Mouse (Mus musculus): ENCODE measurements at regions not wholly inside any gene's neighbourhood (a gene's known extent, or its start where the extent isn't known, plus 50 kb on each side); places are given as distances from the start of the nearest gene placed in this dataset.

- Histone ChIP-seq H3K4me2 (peak overlapping the region; percentile 59), H3K4me3 (replicated peaks) (peak overlapping the region; percentile 27), H3K27ac (peak overlapping the region; percentile 97), H3K9me3 (replicated peaks) (no peaks in the 10 kb centered on the region), H3K9ac (no peak overlapping the region), H3K4me1 (peaks cover 62% of the 10 kb centered on the region), H3K36me3 (no peaks in the 10 kb centered on the region), H3K27me3 (peaks cover 74% of the 10 kb centered on the region)
- WGBS = 5% methylated on average over 4 of the region's 4 CpGs
- peak; percentile 50 for ATAC-seq (replicated peaks; ENCODE audit: low FRiP score)
Measured at GRCm38 (mm10) chr5:139598715-139599114, 55.4 kb downstream of the Uncx start.

GRCm38 (mm10) chr5:139599191-139599937 lies 56.1 kb downstream of the Uncx start:
- H3K9ac ChIP-seq = 0 out of 2 replicates have a peak overlapping the region, but pooled peaks have one; percentile 17
- ATAC-seq (replicated peaks; ENCODE audit: low FRiP score) = peak; percentile 92
- no peaks in the 10 kb centered on the region for H3K9me3 ChIP-seq (replicated peaks)
- H3K36me3 ChIP-seq = no peaks in the 10 kb centered on the region
- peaks cover 78% of the 10 kb centered on the region for H3K27me3 ChIP-seq
- peak overlapping the region; percentile 97 for H3K27ac ChIP-seq
- peaks cover 58% of the 10 kb centered on the region for H3K4me1 ChIP-seq
- peak overlapping the region; percentile 59 for H3K4me2 ChIP-seq
- 1% methylated on average over 25 of the region's 25 CpGs for WGBS
- peak overlapping the region; percentile 27 for H3K4me3 ChIP-seq (replicated peaks)

- peaks cover 57% of the 10 kb centered on the region for H3K4me1 ChIP-seq
- H3K27me3 ChIP-seq = peaks cover 78% of the 10 kb centered on the region
- H3K4me3 ChIP-seq (replicated peaks) = peak overlapping the region; percentile 27; the same call in 1 of the 2 replicates
- H3K36me3 ChIP-seq = no peaks in the 10 kb centered on the region
- 5% methylated on average over 15 of the region's 15 CpGs for WGBS
- H3K9ac ChIP-seq = no peak overlapping the region
- peak overlapping the region; percentile 97 for H3K27ac ChIP-seq
- peak overlapping the region; percentile 59 for H3K4me2 ChIP-seq
- no peaks in the 10 kb centered on the region for H3K9me3 ChIP-seq (replicated peaks)
- ATAC-seq (replicated peaks; ENCODE audit: low FRiP score) = no peak
Measured at GRCm38 (mm10) chr5:139600213-139600612, 56.9 kb downstream of the Uncx start.

- WGBS = 73% methylated on average over 4 of the region's 4 CpGs
- Histone ChIP-seq H3K27ac (peak overlapping the region; percentile 71; the same call in 1 of the 2 replicates), H3K4me2 (no peak overlapping the region), H3K36me3 (no peaks in the 10 kb centered on the region), H3K4me3 (replicated peaks) (no peak overlapping the region), H3K9ac (no peak overlapping the region), H3K9me3 (replicated peaks) (no peaks in the 10 kb centered on the region), H3K4me1 (peaks cover 51% of the 10 kb centered on the region), H3K27me3 (peaks cover 78% of the 10 kb centered on the region)
- ATAC-seq (replicated peaks; ENCODE audit: low FRiP score) = no peak
Measured at GRCm38 (mm10) chr5:139602860-139603259, 59.6 kb downstream of the Uncx start.

GRCm38 (mm10) chr5:139603535-139603934 lies 60.2 kb downstream of the Uncx start:
- no peak overlapping the region for H3K4me2 ChIP-seq
- H3K4me1 ChIP-seq = peaks cover 44% of the 10 kb centered on the region
- H3K27ac ChIP-seq = peak overlapping the region; percentile 71
- 29% methylated on average over 4 of the region's 4 CpGs for WGBS
- no peaks in the 10 kb centered on the region for H3K36me3 ChIP-seq
- H3K4me3 ChIP-seq (replicated peaks) = no peak overlapping the region
- H3K9ac ChIP-seq = no peak overlapping the region
- H3K9me3 ChIP-seq (replicated peaks) = no peaks in the 10 kb centered on the region
- peaks cover 73% of the 10 kb centered on the region for H3K27me3 ChIP-seq
- no peak for ATAC-seq (replicated peaks; ENCODE audit: low FRiP score)

- peaks cover 36% of the 10 kb centered on the region for H3K4me1 ChIP-seq
- peak overlapping the region; percentile 71 for H3K27ac ChIP-seq
- 29% methylated on average over 4 of the region's 4 CpGs for WGBS
- H3K9me3 ChIP-seq (replicated peaks) = no peaks in the 10 kb centered on the region
- H3K4me2 ChIP-seq = no peak overlapping the region
- peak; percentile 67 for ATAC-seq (replicated peaks; ENCODE audit: low FRiP score)
- H3K27me3 ChIP-seq = peaks cover 68% of the 10 kb centered on the region
- no peak overlapping the region for H3K9ac ChIP-seq
- no peaks in the 10 kb centered on the region for H3K36me3 ChIP-seq
- no peak overlapping the region for H3K4me3 ChIP-seq (replicated peaks)
Measured at GRCm38 (mm10) chr5:139604327-139604726, 61.0 kb downstream of the Uncx start.

- H3K4me3 ChIP-seq (replicated peaks) = no peak overlapping the region
- WGBS = 71% methylated on average over 28 of the region's 28 CpGs
- H3K9me3 ChIP-seq (replicated peaks) = no peaks in the 10 kb centered on the region
- H3K9ac ChIP-seq = no peak overlapping the region
- H3K36me3 ChIP-seq = no peaks in the 10 kb centered on the region
- H3K27me3 ChIP-seq = peaks cover 53% of the 10 kb centered on the region
- no peak overlapping the region for H3K27ac ChIP-seq
- H3K4me1 ChIP-seq = 0 out of 2 replicates have a peak, but pooled peaks cover 6% of the 10 kb centered on the region
- ATAC-seq (replicated peaks; ENCODE audit: low FRiP score) = no peak
- no peak overlapping the region for H3K4me2 ChIP-seq
Measured at GRCm38 (mm10) chr5:139610610-139611520, 67.6 kb downstream of the Uncx start.

- no peak for ATAC-seq (replicated peaks; ENCODE audit: low FRiP score)
- no peak overlapping the region for H3K4me2 ChIP-seq
- 0 out of 2 replicates have a peak, but pooled peaks cover 6% of the 10 kb centered on the region for H3K4me1 ChIP-seq
- no peak overlapping the region for H3K4me3 ChIP-seq (replicated peaks)
- 56% methylated on average over 5 of the region's 5 CpGs for WGBS
- H3K9ac ChIP-seq = no peak overlapping the region
- peaks cover 57% of the 10 kb centered on the region for H3K27me3 ChIP-seq
- no peak overlapping the region for H3K27ac ChIP-seq
- H3K36me3 ChIP-seq = no peaks in the 10 kb centered on the region
- no peaks in the 10 kb centered on the region for H3K9me3 ChIP-seq (replicated peaks)
Measured at GRCm38 (mm10) chr5:139612224-139612623, 68.9 kb downstream of the Uncx start.

- H3K9me3 ChIP-seq (replicated peaks) = no peaks in the 10 kb centered on the region
- WGBS = 71% methylated on average over 6 of the region's 6 CpGs
- peaks cover 61% of the 10 kb centered on the region for H3K27me3 ChIP-seq
- no peak overlapping the region for H3K4me3 ChIP-seq (replicated peaks)
- no peak overlapping the region for H3K4me2 ChIP-seq
- H3K36me3 ChIP-seq = no peaks in the 10 kb centered on the region
- H3K4me1 ChIP-seq = 0 out of 2 replicates have a peak, but pooled peaks cover 6% of the 10 kb centered on the region
- no peak for ATAC-seq (replicated peaks; ENCODE audit: low FRiP score)
- no peak overlapping the region for H3K9ac ChIP-seq
- H3K27ac ChIP-seq = no peak overlapping the region
Measured at GRCm38 (mm10) chr5:139612676-139613075, 69.4 kb downstream of the Uncx start.

GRCm38 (mm10) chr5:139613601-139614000 lies 70.3 kb downstream of the Uncx start:
- 75% methylated on average over 5 of the region's 5 CpGs for WGBS
- H3K4me2 ChIP-seq = no peak overlapping the region
- peaks cover 9% of the 10 kb centered on the region for H3K4me1 ChIP-seq
- H3K9me3 ChIP-seq (replicated peaks) = no peaks in the 10 kb centered on the region
- peaks cover 67% of the 10 kb centered on the region for H3K27me3 ChIP-seq
- H3K4me3 ChIP-seq (replicated peaks) = no peak overlapping the region
- H3K9ac ChIP-seq = no peak overlapping the region
- H3K27ac ChIP-seq = no peak overlapping the region
- no peak for ATAC-seq (replicated peaks; ENCODE audit: low FRiP score)
- H3K36me3 ChIP-seq = no peaks in the 10 kb centered on the region

- WGBS = 5% methylated on average over 36 of the region's 36 CpGs
- peak overlapping the region; percentile 9 for H3K27ac ChIP-seq
- peak; percentile 73 for ATAC-seq (replicated peaks; ENCODE audit: low FRiP score)
- H3K9me3 ChIP-seq (replicated peaks) = no peaks in the 10 kb centered on the region
- peak overlapping the region; percentile 47 for H3K4me2 ChIP-seq
- H3K4me1 ChIP-seq = peaks cover 24% of the 10 kb centered on the region
- H3K4me3 ChIP-seq (replicated peaks) = no peak overlapping the region
- peak overlapping the region; percentile 11; the same call in 1 of the 2 replicates for H3K9ac ChIP-seq
- H3K36me3 ChIP-seq = no peaks in the 10 kb centered on the region
- H3K27me3 ChIP-seq = peaks cover 70% of the 10 kb centered on the region
Measured at GRCm38 (mm10) chr5:139619301-139620161, 76.2 kb downstream of the Uncx start.
